Mouse (Mus musculus): ENCODE data around the gene Mllt6.

DNA sequence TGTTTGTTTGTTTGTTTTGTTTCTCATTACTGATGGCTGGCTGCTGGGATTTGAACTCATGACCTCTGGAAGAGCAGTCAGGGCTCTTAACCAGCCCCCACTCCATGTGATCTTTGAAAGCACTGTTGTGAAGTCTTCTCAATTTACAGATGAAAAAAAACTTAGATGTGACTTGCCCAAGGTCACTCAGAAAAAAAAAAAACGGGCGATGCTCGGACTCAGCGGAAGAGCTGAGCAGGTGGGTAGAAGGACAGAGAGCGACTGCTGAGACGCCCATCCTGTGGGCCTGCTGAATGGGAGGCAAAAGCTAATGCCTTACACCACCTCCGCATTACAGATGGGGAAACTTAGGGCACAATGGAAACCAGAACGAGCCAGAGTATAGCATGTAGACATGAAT, 33.5 kb downstream of the Mllt6 start:
- TF ChIP-seq CTCF (IDR thresholded peaks at IDR 0.05; ENCODE audit: borderline replicate concordance, insufficient read depth, low read depth, low read length) (no peak), POLR2A (IDR thresholded peaks at IDR 0.05; ENCODE audit: borderline replicate concordance, insufficient read depth, low read length) (no peak)

Measured in cerebellum, adult 2 months (tissue).